Mouse (Mus musculus) forebrain, embryonic 12.5 days (tissue): Measurements from ENCODE around the gene Fads2. TPM values are rescaled to one million over a fixed set of nuclear protein-coding genes. Genes with fewer than 3 reads are reported as not detected.

Source experiments
- ATAC-seq: fragments of 200-750 bp; cut with Nextera tagmentation; 2 replicates; pipeline ENCODE4 v1.8.0; 2017; ENCODE audit warnings: moderate TSS enrichment; ENCODE audit not compliant: low FRiP score
- H3K27ac ChIP-seq: fragments of 300-500 bp; sonication (generic); 2 replicates; pipeline ENCODE4 v1.5.1; 2016; ENCODE audit warnings: mild to moderate bottlenecking
- H3K27me3 ChIP-seq: fragments of 300-500 bp; sonication (generic); 2 replicates; pipeline ENCODE4 v1.6.1; 2016; ENCODE audit warnings: mild to moderate bottlenecking
- H3K36me3 ChIP-seq: fragments of 300-500 bp; sonication (generic); replicated peaks from 2 replicates; pipeline ENCODE4 v1.6.1; 2016; ENCODE audit warnings: mild to moderate bottlenecking
- H3K4me1 ChIP-seq: fragments of 300-500 bp; sonication (generic); 2 replicates; pipeline ENCODE4 v1.6.1; 2016
- H3K4me2 ChIP-seq: fragments of 300-500 bp; sonication (generic); 2 replicates; pipeline ENCODE4 v1.6.1; 2016; ENCODE audit warnings: mild to moderate bottlenecking, moderate library complexity
- H3K4me3 ChIP-seq: fragments of 300-500 bp; sonication (generic); replicated peaks from 2 replicates; pipeline ENCODE4 v1.5.1; 2016; ENCODE audit warnings: mild to moderate bottlenecking
- H3K9ac ChIP-seq: fragments of 300-500 bp; sonication (generic); 2 replicates; pipeline ENCODE4 v1.6.1; 2016; ENCODE audit warnings: mild to moderate bottlenecking
- H3K9me3 ChIP-seq: fragments of 300-500 bp; sonication (generic); 2 replicates; pipeline ENCODE4 v1.6.1; 2016
- WGBS: fragments of 180-500 bp; shearing (Covaris S2); methylation state at CpG from one replicate; pipeline ENCODE4 v1.1.7; 2016; 5-methylcytosine and 5-hydroxymethylcytosine counted together
- polyA plus RNA-seq: library from polyadenylated mRNA; unstranded; fragments of >200 nt; fragmentation: Nextera tagmentation; extraction: Ambion mirVana; gene quantifications from 2 replicates; pipeline ENCODE4 v1.2.1, GENCODE M21; 2016

Gene Fads2
- polyA plus RNA-seq, 1 experiment from 2014 or later: 184 TPM

- Histone ChIP-seq H3K27ac (no peak overlapping the region), H3K36me3 (no peaks in the 10 kb centered on the region), H3K4me3 (no peak overlapping the region), H3K4me1 (no peaks in the 10 kb centered on the region; the same call in 1 of the 2 replicates), H3K27me3 (no peaks in the 10 kb centered on the region), H3K4me2 (no peak overlapping the region), H3K9ac (no peak overlapping the region), H3K9me3 (no peaks in the 10 kb centered on the region)
- ATAC-seq: no peak
- WGBS: 84% methylated on average over 2 of the region's 2 CpGs
Observed at GRCm38 (mm10) chr19:10029746-10030145, 71.8 kb downstream of the Fads2 start.

DNA sequence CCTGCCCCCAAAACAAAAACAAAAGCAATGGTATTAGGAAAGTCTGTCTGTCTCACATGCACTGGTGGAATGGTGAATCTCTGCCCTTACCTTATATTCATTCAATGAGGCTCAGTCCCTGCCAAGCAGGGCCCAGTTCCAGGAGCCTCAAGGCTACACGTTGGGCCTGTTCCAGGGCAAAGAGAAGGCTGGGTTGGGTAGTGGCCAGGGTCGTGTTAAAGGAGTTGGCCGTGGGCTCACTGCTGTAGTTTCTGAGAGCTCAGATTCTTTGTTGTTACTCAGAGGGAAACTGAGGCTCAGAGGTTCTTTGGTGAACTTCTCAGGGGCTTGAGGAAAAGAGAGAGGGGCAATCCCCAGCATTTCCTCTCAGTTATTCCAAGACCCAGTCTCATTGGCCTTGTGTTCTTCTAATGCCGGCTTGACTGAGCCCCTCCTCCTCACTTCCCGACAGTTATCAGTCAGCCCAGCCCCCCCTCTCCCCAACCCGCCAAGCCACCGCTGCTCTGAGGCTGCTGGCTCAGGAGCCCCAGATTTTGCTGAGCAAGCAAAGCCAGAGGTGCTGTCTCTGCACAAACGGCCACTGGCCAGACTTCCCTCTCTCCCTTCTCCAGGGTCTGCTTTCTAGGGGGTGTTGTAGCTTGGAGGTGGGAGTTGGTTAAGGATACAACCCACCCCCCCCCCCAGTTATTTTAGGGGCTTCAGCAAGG, 76.2 kb downstream of the Fads2 start:
- H3K4me2 ChIP-seq: no peak overlapping the region
- no peak overlapping the region for H3K9ac ChIP-seq
- no peaks in the 10 kb centered on the region; the same call in 1 of the 2 replicates for H3K4me1 ChIP-seq
- peak overlapping the region; percentile 31; the same call in 1 of the 2 replicates for H3K27ac ChIP-seq
- H3K4me3 ChIP-seq: no peak overlapping the region
- H3K27me3 ChIP-seq: no peaks in the 10 kb centered on the region
- H3K36me3 ChIP-seq: no peaks in the 10 kb centered on the region
- H3K9me3 ChIP-seq: no peaks in the 10 kb centered on the region
- WGBS: 27% methylated on average over 8 of the region's 8 CpGs
- ATAC-seq: 0 out of 2 replicates have a peak, but pooled peaks have one; percentile 33

DNA sequence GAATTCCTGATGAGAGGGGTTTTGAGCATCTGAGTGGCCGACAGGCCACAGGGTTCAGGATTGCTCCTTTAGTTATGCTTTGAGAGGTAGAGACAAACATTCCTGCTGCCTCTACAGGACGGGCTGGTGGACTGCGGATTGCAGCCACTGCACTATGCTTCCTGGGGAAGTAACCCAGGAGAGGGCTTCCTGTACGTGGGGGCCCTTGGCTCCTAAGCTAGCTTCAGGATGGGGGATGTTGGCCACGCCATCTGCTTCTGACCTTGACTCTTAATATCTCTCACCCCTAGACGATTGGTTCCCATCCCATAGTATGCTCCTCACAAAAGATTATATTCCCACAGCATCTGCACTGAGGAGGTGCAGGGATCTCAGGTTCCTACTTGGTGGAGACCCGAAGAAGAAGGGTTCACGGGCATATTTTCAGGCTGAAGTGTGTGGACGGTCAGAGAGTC, 78.2 kb downstream of the Fads2 start:
- no peaks in the 10 kb centered on the region for H3K36me3 ChIP-seq
- H3K27me3 ChIP-seq: peaks cover 12% of the 10 kb centered on the region; the same call in 1 of the 2 replicates
- H3K9me3 ChIP-seq: no peaks in the 10 kb centered on the region
- no peak overlapping the region for H3K4me3 ChIP-seq
- 0 out of 2 replicates have a peak overlapping the region, but pooled peaks have one; percentile 9 for H3K27ac ChIP-seq
- WGBS: 68% methylated on average over 9 of the region's 9 CpGs
- H3K4me2 ChIP-seq: no peak overlapping the region
- no peak for ATAC-seq
- peaks cover 11% of the 10 kb centered on the region for H3K4me1 ChIP-seq
- no peak overlapping the region for H3K9ac ChIP-seq

GRCm38 (mm10) chr19:10022414-10023303, 78.9 kb downstream of the Fads2 start:
- Histone ChIP-seq H3K27me3 (peaks cover 12% of the 10 kb centered on the region; the same call in 1 of the 2 replicates), H3K9ac (peak overlapping the region; percentile 22; the same call in 1 of the 2 replicates), H3K4me2 (no peak overlapping the region), H3K9me3 (no peaks in the 10 kb centered on the region), H3K4me1 (peaks cover 16% of the 10 kb centered on the region), H3K27ac (0 out of 2 replicates have a peak overlapping the region, but pooled peaks have one; percentile 25), H3K36me3 (no peaks in the 10 kb centered on the region), H3K4me3 (no peak overlapping the region)
- no peak for ATAC-seq
- WGBS: 64% methylated on average over 5 of the region's 5 CpGs

DNA sequence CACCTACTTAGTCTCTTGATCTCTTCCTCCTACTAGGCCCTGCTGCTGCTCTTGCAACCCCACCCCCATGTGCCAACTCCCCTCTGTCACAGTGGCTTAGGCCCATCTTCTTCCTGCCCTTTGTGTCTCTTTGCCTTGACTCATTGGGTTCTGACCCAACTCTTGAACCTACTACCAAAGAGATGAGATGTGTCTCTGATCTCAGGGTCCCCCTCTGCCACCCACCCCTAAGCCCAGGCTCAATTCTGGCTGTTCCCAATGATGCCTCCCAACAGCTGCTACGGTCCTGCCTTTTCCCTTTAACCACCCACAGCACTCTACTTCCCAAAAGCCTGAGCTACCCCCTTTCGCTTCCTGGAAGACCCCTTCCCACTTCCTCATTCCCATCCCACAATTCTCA, 79.6 kb downstream of the Fads2 start:
- Histone ChIP-seq H3K4me1 (peaks cover 21% of the 10 kb centered on the region), H3K27me3 (peaks cover 12% of the 10 kb centered on the region; the same call in 1 of the 2 replicates), H3K36me3 (no peaks in the 10 kb centered on the region), H3K27ac (no peak overlapping the region), H3K4me3 (no peak overlapping the region), H3K4me2 (no peak overlapping the region), H3K9me3 (no peaks in the 10 kb centered on the region), H3K9ac (no peak overlapping the region)
- WGBS: 79% methylated on average over 2 of the region's 2 CpGs
- ATAC-seq: no peak

GRCm38 (mm10) chr19:10019214-10019760, 82.3 kb downstream of the Fads2 start:
- Histone ChIP-seq H3K4me1 (peaks cover 21% of the 10 kb centered on the region), H3K36me3 (no peaks in the 10 kb centered on the region), H3K9me3 (no peaks in the 10 kb centered on the region), H3K9ac (no peak overlapping the region), H3K27me3 (peaks cover 12% of the 10 kb centered on the region; the same call in 1 of the 2 replicates), H3K4me3 (peak overlapping the region; percentile 48; the same call in 1 of the 2 replicates), H3K4me2 (peak overlapping the region; percentile 91), H3K27ac (no peak overlapping the region)
- ATAC-seq: no peak
- 71% methylated on average over 4 of the region's 4 CpGs for WGBS

DNA sequence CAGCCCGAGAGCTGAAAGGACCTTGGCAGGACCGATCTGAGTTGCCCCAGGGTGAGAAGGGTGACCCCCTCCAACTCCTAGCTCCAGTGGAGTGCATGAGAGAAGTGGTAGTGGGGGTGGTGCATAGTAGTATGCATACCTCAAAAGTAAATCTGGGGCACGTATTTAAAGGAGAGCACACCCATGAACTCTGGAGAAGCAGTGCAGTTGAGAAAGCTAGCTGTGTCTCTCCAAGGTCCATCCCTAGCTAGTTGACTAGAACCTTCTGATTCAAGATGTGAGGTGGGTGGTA, 83.1 kb downstream of the Fads2 start:
- Histone ChIP-seq H3K4me2 (peak overlapping the region; percentile 91), H3K27me3 (peaks cover 12% of the 10 kb centered on the region; the same call in 1 of the 2 replicates), H3K9ac (peak overlapping the region; percentile 56), H3K4me3 (peak overlapping the region; percentile 48), H3K4me1 (peaks cover 21% of the 10 kb centered on the region), H3K9me3 (no peaks in the 10 kb centered on the region), H3K36me3 (no peaks in the 10 kb centered on the region), H3K27ac (no peak overlapping the region)
- 0 out of 2 replicates have a peak, but pooled peaks have one; percentile 4 for ATAC-seq
- 5% methylated on average over 3 of the region's 3 CpGs for WGBS

GRCm38 (mm10) chr19:10017637-10018526, 83.7 kb downstream of the Fads2 start:
- Histone ChIP-seq H3K36me3 (no peaks in the 10 kb centered on the region), H3K4me1 (peaks cover 21% of the 10 kb centered on the region), H3K27me3 (peaks cover 12% of the 10 kb centered on the region; the same call in 1 of the 2 replicates), H3K27ac (peak overlapping the region; percentile 68; the same call in 1 of the 2 replicates), H3K9me3 (no peaks in the 10 kb centered on the region), H3K4me3 (peak overlapping the region; percentile 48), H3K4me2 (peak overlapping the region; percentile 91), H3K9ac (peak overlapping the region; percentile 56)
- ATAC-seq: peak; percentile 99
- 5% methylated on average over 41 of the region's 44 CpGs for WGBS

DNA sequence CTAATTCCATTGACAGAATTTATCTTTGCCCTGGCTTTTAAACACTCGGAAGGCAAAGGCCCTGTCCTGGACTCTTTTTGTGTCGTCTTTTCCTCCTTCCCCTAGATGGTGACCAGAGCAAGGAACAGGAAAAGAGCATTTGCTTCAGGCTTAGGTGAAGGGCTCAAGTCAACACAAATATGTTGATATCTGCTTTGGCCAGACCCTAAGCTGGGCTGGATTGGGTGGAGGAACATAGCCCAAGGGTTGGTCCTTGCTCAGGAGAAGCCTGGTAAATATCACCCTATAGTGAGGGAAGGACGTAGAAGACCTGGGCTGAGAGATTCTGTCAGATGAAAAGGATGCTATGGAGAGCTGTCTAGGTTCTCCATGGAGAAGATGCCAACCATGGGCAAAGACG, 85.4 kb downstream of the Fads2 start:
- ATAC-seq: no peak
- Histone ChIP-seq H3K4me2 (no peak overlapping the region), H3K9ac (no peak overlapping the region), H3K36me3 (no peaks in the 10 kb centered on the region), H3K27me3 (peaks cover 12% of the 10 kb centered on the region; the same call in 1 of the 2 replicates), H3K27ac (no peak overlapping the region), H3K4me3 (no peak overlapping the region), H3K9me3 (no peaks in the 10 kb centered on the region), H3K4me1 (peaks cover 21% of the 10 kb centered on the region)
- WGBS: 90% methylated on average over 4 of the region's 4 CpGs

DNA sequence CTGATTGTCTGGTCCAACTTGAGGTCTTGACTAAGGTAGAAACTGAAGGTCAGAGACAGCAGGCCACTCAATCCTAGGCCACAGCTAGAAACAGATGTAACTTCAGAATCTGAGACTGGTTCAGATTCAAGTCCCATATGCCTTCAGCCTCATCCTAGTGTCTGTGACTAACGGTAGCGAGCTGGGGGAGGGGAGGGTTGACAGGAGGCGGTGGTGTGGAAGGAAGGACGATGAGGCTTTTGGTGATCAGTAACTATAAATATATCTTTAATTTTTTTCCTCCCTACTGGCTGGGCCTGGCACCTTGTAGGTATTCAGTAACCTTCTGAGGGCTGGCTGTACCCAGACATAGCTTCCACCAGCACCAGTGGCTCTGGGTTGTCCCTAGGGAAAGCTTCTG, 86.1 kb downstream of the Fads2 start:
- no peaks in the 10 kb centered on the region for H3K36me3 ChIP-seq
- peaks cover 21% of the 10 kb centered on the region for H3K4me1 ChIP-seq
- H3K27me3 ChIP-seq: peaks cover 12% of the 10 kb centered on the region; the same call in 1 of the 2 replicates
- H3K4me3 ChIP-seq: no peak overlapping the region
- no peak overlapping the region for H3K9ac ChIP-seq
- H3K4me2 ChIP-seq: no peak overlapping the region
- no peaks in the 10 kb centered on the region for H3K9me3 ChIP-seq
- no peak for ATAC-seq
- WGBS: 87% methylated on average over 4 of the region's 4 CpGs
- no peak overlapping the region for H3K27ac ChIP-seq

DNA sequence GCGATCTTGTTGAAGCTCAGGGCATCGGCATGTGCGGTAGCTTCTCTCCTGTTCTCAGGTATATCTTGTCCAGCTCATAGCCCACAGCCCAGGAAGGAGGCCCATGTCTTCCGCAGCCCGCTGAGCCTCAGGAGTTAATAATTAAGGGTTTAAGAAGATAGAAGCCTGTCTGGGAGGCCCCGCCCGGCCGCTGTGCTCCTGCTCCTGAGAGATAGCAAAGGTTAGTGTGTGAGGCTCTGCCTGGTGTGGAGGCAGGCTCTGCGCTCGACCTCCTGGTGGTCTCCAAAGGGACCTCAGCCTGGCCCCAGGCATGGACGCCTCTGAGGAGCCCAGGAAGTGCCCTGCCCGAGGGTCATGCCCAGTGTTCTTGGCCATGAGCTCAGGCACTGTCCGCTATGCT, 86.7 kb downstream of the Fads2 start:
- Histone ChIP-seq H3K4me3 (no peak overlapping the region), H3K27ac (no peak overlapping the region), H3K9ac (no peak overlapping the region), H3K4me1 (peaks cover 21% of the 10 kb centered on the region), H3K4me2 (no peak overlapping the region), H3K27me3 (peaks cover 12% of the 10 kb centered on the region; the same call in 1 of the 2 replicates), H3K9me3 (no peaks in the 10 kb centered on the region), H3K36me3 (no peaks in the 10 kb centered on the region)
- WGBS: 85% methylated on average over 13 of the region's 13 CpGs
- no peak for ATAC-seq
